Mouse (Mus musculus) erythroblast, adult 5-6 weeks (primary cell): ENCODE measurements around the gene Gm20715. TPM values are rescaled to one million over a fixed set of nuclear protein-coding genes. Genes with fewer than 3 reads are reported as not detected.
"Not testable (repeated sequence)": the region's sequence is repeated elsewhere in the genome, so short reads cannot be mapped to it uniquely, and the experiment has no call there.

Source experiments
- ATAC-seq: replicated peaks from 2 replicates; pipeline ENCODE4 v1.8.0; 2016; ENCODE audit warnings: moderate number of reproducible peaks, mild to moderate bottlenecking, moderate TSS enrichment, inconsistent platforms; ENCODE audit not compliant: poor library complexity, low FRiP score, severe bottlenecking
- total RNA-seq, 2 experiments: library from RNA; stranded (forward) in 1 of 2; stranded (reverse) in 1 of 2; fragments of 150-400 nt in 1 of 2; fragments of 200-764, 138-1000 nt in 1 of 2; gene quantifications; 2 replicates each; pipeline versions ENCODE4 v1.2.3 to v1.2.4; 2015 to 2017; ENCODE audit warnings: low replicate concordance in 2 of 2

Gene Gm20715
- total RNA-seq, 2 experiments from 2014 or later, result not detected

GRCm38 (mm10) chr7:6415442-6415787, 5.3 kb downstream of the Gm20715 start:
- no peak for ATAC-seq

GRCm38 (mm10) chr7:6419894-6420293, 9.8 kb downstream of the Gm20715 start:
- ATAC-seq, result no peak

- ATAC-seq, result no peak
Observed at GRCm38 (mm10) chr7:6429381-6429780, 19.3 kb downstream of the Gm20715 start.

- no peak for ATAC-seq
Observed at GRCm38 (mm10) chr7:6430342-6430741, 20.3 kb downstream of the Gm20715 start.

GRCm38 (mm10) chr7:6438388-6438787, 28.3 kb downstream of the Gm20715 start, which contains the start of gene Olfr1344:
Gene Olfr1344 (plus strand): TSS chr7:6438688.
- ATAC-seq, result no peak

GRCm38 (mm10) chr7:6441173-6441572, 31.1 kb downstream of the Gm20715 start:
- ATAC-seq, result no peak

GRCm38 (mm10) chr7:6447771-6448170, 37.7 kb downstream of the Gm20715 start:
- ATAC-seq, result no peak

GRCm38 (mm10) chr7:6455868-6456267, 45.8 kb downstream of the Gm20715 start, which contains the start of gene Olfr1336:
Gene Olfr1336 (plus strand): TSS chr7:6456168.
- ATAC-seq, result no peak

- ATAC-seq, result no peak
Observed at GRCm38 (mm10) chr7:6456399-6456798, 46.3 kb downstream of the Gm20715 start.

- ATAC-seq, result no peak
Observed at GRCm38 (mm10) chr7:6466951-6467350, 56.9 kb downstream of the Gm20715 start, which contains the start of gene Olfr1346. Gene Olfr1346 (plus strand): TSS chr7:6467101.

- ATAC-seq, result not testable (repeated sequence)
Observed at GRCm38 (mm10) chr7:6477633-6478032, 67.6 kb downstream of the Gm20715 start.

GRCm38 (mm10) chr7:6486841-6487240, 76.8 kb downstream of the Gm20715 start, which contains the start of gene Olfr5:
Gene Olfr5 (minus strand): TSS chr7:6486941.
- ATAC-seq, result no peak

Other genes starting within 250 kb of the Gm20715 start
- 0.77 and 1.5 TPM in 2 replicates for gene Zfp444, start 238.1 kb upstream of the Gm20715 start, total RNA-seq (2015; ENCODE audit: low replicate concordance)
- gene Zfp444, start 238.1 kb upstream of the Gm20715 start, total RNA-seq (2017; ENCODE audit: low replicate concordance), result 1.3 and 5.7 TPM in 2 replicates
- not detected in 2 replicates for gene Galp, start 213.2 kb upstream of the Gm20715 start, total RNA-seq (2015; ENCODE audit: low replicate concordance)
- gene Galp, start 213.2 kb upstream of the Gm20715 start, total RNA-seq (2017; ENCODE audit: low replicate concordance), result not detected in 2 replicates
- not detected in 2 replicates for gene Zscan5b, start 188.0 kb upstream of the Gm20715 start, total RNA-seq (2015; ENCODE audit: low replicate concordance)
- gene Zscan5b, start 188.0 kb upstream of the Gm20715 start, total RNA-seq (2017; ENCODE audit: low replicate concordance), result not detected in 2 replicates
- not detected in 2 replicates for gene Epp13, start 157.6 kb upstream of the Gm20715 start, total RNA-seq (2015; ENCODE audit: low replicate concordance)
- not detected in 2 replicates for gene Epp13, start 157.6 kb upstream of the Gm20715 start, total RNA-seq (2017; ENCODE audit: low replicate concordance)
- not detected in 2 replicates for gene Zfp667, start 123.7 kb upstream of the Gm20715 start, total RNA-seq (2015; ENCODE audit: low replicate concordance)
- gene Zfp667, start 123.7 kb upstream of the Gm20715 start, total RNA-seq (2017; ENCODE audit: low replicate concordance), result 0.09 and 0.84 TPM in 2 replicates
- not detected in 2 replicates for gene Zfp583, start 79.0 kb upstream of the Gm20715 start, total RNA-seq (2015; ENCODE audit: low replicate concordance)
- gene Zfp583, start 79.0 kb upstream of the Gm20715 start, total RNA-seq (2017; ENCODE audit: low replicate concordance), result not detected in 2 replicates
- not detected in 2 replicates for gene Gm3854, start 66.5 kb upstream of the Gm20715 start, total RNA-seq (2015; ENCODE audit: low replicate concordance)
- not detected in 2 replicates for gene Gm3854, start 66.5 kb upstream of the Gm20715 start, total RNA-seq (2017; ENCODE audit: low replicate concordance)
- not detected in 2 replicates for gene Zfp78, start 47.0 kb upstream of the Gm20715 start, total RNA-seq (2015; ENCODE audit: low replicate concordance)
- gene Zfp78, start 47.0 kb upstream of the Gm20715 start, total RNA-seq (2017; ENCODE audit: low replicate concordance), result 0.43 and 2.1 TPM in 2 replicates
- gene Zfp28, start 27.0 kb upstream of the Gm20715 start, total RNA-seq (2015; ENCODE audit: low replicate concordance), result not detected in 2 replicates
- 9.6 TPM in 1 of 2 replicates, not detected in the other for gene Zfp28, start 27.0 kb upstream of the Gm20715 start, total RNA-seq (2017; ENCODE audit: low replicate concordance)
- not detected in 2 replicates for gene Smim17, start 11.6 kb upstream of the Gm20715 start, total RNA-seq (2015; ENCODE audit: low replicate concordance)
- gene Smim17, start 11.6 kb upstream of the Gm20715 start, total RNA-seq (2017; ENCODE audit: low replicate concordance), result not detected in 2 replicates
- not detected in 2 replicates for gene Olfr1344, start 28.4 kb downstream of the Gm20715 start, total RNA-seq (2015; ENCODE audit: low replicate concordance)
- gene Olfr1344, start 28.4 kb downstream of the Gm20715 start, total RNA-seq (2017; ENCODE audit: low replicate concordance), result not detected in 2 replicates
- gene Olfr1336, start 45.9 kb downstream of the Gm20715 start, total RNA-seq (2015; ENCODE audit: low replicate concordance), result not detected in 2 replicates
- not detected in 2 replicates for gene Olfr1336, start 45.9 kb downstream of the Gm20715 start, total RNA-seq (2017; ENCODE audit: low replicate concordance)
- gene Olfr1346, start 56.8 kb downstream of the Gm20715 start, total RNA-seq (2015; ENCODE audit: low replicate concordance), result not detected in 2 replicates
- gene Olfr1346, start 56.8 kb downstream of the Gm20715 start, total RNA-seq (2017; ENCODE audit: low replicate concordance), result not detected in 2 replicates
- not detected in 2 replicates for gene Olfr5, start 76.7 kb downstream of the Gm20715 start, total RNA-seq (2015; ENCODE audit: low replicate concordance)
- not detected in 2 replicates for gene Olfr5, start 76.7 kb downstream of the Gm20715 start, total RNA-seq (2017; ENCODE audit: low replicate concordance)
- not detected in 2 replicates for gene Olfr1347, start 89.5 kb downstream of the Gm20715 start, total RNA-seq (2015; ENCODE audit: low replicate concordance)
- not detected in 2 replicates for gene Olfr1347, start 89.5 kb downstream of the Gm20715 start, total RNA-seq (2017; ENCODE audit: low replicate concordance)
- not detected in 2 replicates for gene Olfr1348, start 98.5 kb downstream of the Gm20715 start, total RNA-seq (2015; ENCODE audit: low replicate concordance)
- gene Olfr1348, start 98.5 kb downstream of the Gm20715 start, total RNA-seq (2017; ENCODE audit: low replicate concordance), result not detected in 2 replicates
- gene Olfr1349, start 112.7 kb downstream of the Gm20715 start, total RNA-seq (2015; ENCODE audit: low replicate concordance), result not detected in 2 replicates
- gene Olfr1349, start 112.7 kb downstream of the Gm20715 start, total RNA-seq (2017; ENCODE audit: low replicate concordance), result not detected in 2 replicates
- gene Olfr1350, start 154.6 kb downstream of the Gm20715 start, total RNA-seq (2015; ENCODE audit: low replicate concordance), result not detected in 2 replicates
- gene Olfr1350, start 154.6 kb downstream of the Gm20715 start, total RNA-seq (2017; ENCODE audit: low replicate concordance), result not detected in 2 replicates